Mouse (Mus musculus) adrenal gland, adult 18-20 months (tissue): ENCODE measurements around the gene Ptprc. TPM values are rescaled to one million over a fixed set of nuclear protein-coding genes. Genes with fewer than 3 reads are reported as not detected.
A peak's percentile ranks its signal among the peaks of the same experiment; 100 is the strongest.

ENCODE experiments used
- DNase-seq, 2 experiments: peaks; one replicate each; pipeline ENCODE4 v3.0.0; 2021 to 2022; ENCODE audit warnings: low spot score in 2 of 2
- long read RNA-seq, 2 experiments: library from polyadenylated mRNA; stranded (forward); transcript quantifications; one replicate each; pipeline ENCODE4 v2.0.0; 2021
- total RNA-seq, 2 experiments: library from RNA; stranded (reverse); gene quantifications; 1 replicate in 1 of 2; 2 replicates in 1 of 2; pipeline ENCODE4 v1.2.3; 2021

Gene Ptprc
- 10 to 100 TPM in 1 of 2 experiments, 1 to 10 TPM in 1; 7.2 to 11.9 TPM for total RNA-seq
- long read RNA-seq, experiment 1, full-length matches to known transcripts: 1 of 2 reads
- long read RNA-seq, experiment 1, partial matches to known transcripts: 1 of 2 reads
- long read RNA-seq, experiment 1, other reads (novel, unspliced or antisense): 0 of 2 reads
- long read RNA-seq, experiment 2, partial matches to known transcripts: 3 of 3 reads
- long read RNA-seq, experiment 2, other reads (novel, unspliced or antisense): 0 of 3 reads

DNA sequence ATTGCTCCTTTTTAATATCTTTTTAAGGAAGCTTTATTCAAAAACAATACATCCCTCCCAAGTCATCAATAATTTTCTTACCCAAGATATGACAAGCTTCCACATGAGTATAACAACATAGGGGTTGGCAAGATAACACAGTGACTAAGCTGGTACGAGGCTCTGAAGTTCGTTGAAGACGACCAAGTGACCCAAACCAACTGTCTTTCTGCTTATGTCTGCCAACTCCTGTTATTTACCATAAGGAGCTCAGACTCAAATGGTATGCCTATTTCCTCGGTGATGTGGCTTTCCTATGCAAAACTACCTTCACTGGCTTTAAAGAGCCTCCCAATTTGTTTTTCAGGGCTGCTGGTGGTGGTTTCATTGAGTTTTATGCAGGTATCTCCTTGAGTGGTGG is at the start of gene Ptprc:
TSS of gene Ptprc (minus strand) at position 215 of the 400 bp plus-strand sequence.
- no peak for DNase-seq

DNA sequence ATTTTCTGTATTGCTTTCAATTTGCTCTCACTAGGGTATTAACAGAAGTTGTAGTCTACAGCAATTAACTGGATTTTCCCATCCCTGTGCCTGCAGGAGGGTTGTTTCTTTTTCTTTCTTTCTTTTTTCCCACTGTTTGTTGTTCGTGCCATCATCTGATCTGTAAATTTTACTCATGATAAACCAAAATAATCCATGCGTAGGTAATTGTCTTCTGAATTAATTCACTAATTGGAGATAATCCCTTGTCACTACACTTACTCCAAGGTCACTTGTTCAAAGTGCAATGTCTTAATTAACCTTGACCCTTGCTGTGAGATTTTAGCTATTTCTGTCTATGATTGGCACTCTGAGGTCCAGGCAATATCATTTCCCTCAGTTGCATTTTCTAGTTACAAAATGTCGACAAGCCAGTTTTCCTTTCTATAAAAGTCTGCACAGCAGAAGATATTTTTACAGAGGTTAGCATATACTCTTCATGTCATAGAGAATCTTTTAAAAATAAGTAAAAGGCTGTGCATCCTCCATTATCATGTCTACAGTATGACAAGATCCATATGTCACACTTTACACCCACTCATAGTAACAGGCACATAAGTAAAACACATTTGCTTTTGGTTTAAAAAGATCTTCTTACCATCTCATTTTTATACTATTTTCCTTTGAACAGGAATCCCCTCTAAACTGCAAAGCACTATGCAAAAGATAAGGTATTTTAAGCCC is 39.4 kb upstream of the Ptprc start:
- no peak for DNase-seq

DNA sequence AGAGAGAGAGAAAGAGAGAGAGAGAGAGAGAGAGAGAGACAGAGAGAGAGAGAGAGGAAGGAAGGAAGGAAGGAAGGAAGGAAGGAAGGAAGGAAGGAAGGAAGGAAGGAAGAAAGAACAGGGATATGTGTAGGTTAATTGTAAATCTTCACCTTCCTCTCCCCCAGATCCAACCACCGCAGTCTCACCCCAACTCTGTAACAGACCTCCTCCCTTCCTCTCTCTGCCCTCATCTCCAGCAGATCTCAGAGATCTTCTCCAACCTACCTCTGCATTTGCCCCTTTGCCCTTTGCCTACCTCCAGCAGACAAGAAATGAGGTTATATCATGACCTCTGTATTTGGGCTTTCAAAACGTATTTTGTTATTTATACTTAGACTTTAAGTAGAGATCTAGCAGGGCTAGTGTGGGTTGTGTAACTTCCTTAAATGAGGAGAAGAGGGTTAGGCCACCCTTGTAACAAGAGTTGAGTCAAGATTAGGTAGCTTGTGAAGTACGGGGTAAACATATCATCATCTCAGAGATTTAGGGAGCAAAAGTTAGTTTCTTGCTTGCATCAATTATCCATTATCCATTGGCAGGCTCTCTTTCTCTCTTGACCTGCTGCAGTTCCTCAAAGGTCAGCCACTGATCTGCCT is 35.0 kb upstream of the Ptprc start:
- DNase-seq: no peak

DNA sequence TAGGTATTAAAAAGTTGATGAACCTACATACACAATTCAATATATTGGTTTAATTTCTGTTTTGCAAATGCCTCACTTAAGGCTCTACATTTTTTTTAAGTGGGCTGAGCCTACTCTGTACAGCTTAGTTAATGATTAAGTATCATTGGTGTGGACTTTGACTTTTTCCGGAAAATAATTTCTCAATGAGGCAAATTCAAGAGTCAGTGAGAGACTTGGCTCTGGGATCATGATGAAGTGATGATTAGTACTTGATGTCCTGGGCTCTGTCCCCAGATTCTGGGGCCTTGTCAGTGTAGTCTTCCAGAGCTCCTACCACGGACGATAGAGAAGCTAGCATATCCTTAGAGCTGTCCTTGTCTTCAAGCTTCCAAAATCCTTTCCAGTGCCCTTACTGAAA is 34.2 kb upstream of the Ptprc start:
- DNase-seq: no peak

DNA sequence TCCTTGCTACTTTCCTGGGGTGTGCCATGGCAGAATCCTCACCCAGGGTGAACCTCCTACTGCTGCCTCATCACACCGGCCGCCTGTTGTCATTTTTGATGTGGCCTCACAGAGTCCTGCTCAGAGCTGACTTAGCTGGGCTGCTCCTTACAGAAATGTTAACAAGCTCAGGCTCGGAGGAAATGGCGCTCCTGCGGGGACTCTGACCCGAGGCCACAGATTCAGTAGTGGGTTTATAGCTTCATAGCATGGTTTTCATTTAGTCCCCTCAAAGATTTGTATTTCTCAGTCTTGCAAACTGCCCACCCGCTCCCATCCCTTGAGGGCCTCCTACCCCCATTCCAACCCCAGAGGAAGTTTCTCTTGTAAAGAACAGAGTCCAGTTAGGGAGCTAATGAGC is 30.5 kb upstream of the Ptprc start:
- DNase-seq: no peak

DNA sequence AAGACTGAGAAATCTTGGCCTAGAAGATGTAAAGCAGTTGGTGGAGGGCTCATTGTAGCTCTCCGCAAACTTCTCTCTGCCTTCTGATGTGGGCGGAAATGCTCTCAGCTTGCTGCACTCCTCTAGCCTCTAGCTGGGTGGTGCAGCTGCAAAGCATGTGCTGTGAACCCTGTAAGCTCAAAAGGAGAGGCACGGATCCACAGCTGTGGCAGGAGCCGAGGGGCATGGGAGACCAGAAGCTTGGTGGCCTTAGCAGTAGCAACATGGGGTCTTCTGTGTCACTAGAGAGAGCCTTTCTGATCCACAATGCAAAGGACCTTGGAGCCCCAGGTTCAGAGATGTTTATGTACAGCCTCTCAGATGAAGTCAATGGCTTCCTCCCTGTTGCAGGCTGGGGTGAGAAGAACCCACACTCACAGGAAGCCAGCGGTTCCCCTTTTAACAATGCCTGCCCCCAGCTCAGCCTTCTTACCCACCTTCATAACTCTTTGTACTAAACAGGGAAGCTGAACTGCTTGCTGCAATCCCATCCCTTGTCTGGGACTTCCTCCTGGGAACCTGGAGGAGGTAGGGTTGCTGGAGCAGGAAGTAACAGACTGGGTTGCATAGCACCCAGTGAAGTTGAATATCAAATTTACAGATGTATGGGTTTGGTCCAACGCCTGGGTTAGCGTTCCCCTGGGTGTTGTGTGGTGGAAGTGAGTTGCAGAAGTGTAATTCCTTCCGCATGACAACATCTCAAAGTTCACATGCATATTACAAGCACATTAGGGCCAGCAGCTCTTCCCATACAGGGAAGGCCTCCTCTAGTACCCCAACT is 16.4 kb upstream of the Ptprc start:
- peak in 1 of 2 experiments; percentile 18 for DNase-seq

DNA sequence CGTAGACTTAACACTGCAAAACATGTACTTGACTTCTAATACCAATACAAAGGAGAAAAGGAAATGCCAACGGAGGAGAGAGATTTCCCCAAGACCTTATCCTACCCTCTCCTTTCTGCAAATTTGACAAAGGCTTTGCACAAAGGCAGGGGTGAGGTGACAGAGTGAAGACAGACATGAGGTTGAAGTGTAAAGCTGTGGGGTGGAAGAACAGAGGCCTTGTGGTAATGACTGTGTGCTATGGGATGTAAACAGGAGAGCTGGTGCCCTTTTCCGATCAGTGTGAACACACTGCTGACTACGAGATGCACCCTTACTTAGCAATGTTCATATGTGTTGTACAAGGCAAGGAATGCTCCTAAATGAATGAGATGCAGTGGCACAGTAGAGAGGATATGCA is 12.6 kb upstream of the Ptprc start:
- DNase-seq: no peak

DNA sequence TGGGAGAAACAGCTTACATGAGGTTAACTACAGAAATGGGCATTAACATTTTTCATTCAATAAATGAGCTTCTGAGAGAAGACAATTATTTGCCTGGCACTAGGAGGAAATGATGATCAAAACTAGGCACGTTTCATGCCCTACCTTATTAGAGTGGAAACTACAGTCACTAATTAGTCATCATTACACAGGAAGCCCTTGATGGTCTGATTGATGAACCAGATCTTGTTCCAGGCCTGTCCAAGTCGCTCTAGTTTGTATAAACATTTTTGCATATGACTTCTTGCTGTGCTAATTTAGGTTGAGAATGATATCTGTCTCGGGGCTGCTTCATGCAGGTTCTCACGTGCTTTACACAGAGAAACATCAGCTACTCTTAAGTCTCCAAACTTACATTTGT is 10.4 kb upstream of the Ptprc start:
- DNase-seq: no peak

DNA sequence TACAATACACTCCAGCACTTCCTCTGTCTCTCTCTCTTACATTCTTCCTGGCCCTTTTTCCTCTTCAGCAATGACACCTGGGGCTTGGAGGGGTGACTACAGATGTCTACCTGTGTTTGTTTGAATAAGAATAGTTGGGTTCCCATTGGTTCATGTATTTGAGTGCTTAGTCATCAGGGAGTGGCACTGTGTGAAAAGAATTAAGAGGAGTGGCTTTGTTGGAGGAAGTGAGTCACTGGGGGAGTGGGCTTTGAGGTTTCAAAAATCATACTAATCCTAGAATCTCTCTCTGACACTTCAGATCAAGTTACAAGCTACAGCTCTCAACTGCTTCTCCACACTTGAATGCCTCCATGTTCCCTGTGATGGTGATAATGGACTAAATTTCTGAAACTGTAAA is 4.6 kb upstream of the Ptprc start:
- no peak for DNase-seq

DNA sequence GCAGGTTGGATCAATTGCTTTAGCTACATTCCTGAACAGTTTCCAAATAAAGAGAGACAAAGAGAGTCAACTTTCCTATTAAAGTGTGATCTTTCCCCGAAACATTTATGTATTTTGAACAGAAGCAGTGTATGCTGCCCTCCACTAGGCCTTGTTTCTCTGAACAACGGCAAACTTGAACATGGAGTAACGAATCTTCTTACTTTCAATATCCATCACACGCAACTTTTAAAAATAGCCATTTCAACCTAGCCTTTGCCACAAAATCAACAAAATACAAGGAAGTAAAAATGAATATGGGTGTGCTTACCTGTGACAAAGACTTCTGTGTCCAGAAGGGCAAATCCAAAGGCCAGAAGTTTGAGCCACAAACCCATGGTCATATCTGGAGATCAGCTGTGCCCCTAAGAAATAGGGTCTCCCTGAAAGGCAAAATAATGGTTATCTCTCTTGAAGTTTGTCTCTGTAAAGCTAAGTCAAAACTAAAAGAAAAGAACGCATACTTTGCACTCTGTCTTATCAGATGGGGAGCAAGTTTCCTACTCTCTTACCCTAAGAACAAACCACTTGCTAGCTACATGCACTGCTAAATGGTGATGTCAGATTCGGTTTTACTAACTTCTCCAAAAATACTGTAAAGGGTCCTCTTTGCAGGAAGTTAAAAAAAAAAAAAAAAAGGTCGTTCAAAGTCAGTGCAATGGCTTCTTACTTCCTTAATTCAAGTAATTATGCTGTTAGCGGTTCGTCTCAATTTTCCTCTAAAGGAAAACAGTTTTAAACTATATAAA is 609 bp downstream of the Ptprc start:
- DNase-seq: no peak

DNA sequence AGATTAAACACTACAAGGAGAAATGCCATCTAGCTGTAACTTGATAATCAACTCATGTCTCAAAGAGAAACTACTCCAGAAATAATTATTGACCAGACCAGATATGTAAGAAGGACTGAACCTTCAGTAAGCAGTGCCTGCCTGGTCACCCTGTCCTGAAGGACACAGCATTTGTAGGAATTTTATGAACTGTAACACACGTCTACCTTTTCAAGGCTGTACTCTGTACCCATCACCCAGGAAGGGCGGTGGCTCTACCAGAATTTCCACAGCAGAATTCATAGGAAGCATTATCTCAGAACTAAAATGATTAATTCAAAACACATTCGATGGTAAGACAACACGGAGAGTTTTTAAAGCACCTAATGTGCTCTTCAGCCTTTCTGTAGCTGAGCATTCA is 1.4 kb downstream of the Ptprc start:
- DNase-seq: no peak

DNA sequence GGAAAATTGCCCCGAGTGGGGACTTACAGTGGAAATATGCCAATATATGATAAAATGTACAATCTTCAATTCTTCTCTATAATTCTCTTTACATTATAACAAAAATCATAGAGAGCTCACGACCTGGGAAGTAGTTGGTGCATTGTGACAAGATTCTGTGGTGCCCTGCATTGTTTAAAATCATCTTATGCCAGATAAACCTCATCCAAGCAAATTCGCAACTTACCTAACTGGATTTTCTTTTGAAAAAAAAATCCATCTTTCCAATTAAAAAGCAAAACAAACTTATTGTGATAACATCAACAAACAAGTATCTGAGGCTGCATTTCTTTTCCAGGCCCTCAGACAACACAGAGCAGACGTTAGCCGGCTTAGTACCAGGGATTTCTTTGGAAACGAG is 1.8 kb downstream of the Ptprc start:
- no peak for DNase-seq

DNA sequence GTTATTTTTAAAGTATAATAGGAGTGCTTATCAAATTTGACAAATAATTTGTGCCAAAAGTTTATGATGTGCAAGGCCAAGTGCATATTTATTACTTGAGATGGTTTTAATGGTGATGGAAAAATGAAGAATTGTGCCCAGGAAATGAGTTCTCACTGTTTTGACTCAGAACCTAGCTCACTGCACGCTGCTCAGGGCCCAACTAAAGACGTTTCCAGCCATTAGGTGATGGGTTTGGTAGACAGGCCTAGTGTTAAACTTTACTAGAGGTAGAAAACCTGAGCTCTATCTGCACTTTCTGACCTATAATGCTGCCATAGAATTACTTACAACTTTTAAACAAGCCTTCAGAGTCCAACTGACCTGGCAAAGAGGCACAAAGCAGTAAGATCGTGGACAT is 3.0 kb downstream of the Ptprc start:
- no peak for DNase-seq

DNA sequence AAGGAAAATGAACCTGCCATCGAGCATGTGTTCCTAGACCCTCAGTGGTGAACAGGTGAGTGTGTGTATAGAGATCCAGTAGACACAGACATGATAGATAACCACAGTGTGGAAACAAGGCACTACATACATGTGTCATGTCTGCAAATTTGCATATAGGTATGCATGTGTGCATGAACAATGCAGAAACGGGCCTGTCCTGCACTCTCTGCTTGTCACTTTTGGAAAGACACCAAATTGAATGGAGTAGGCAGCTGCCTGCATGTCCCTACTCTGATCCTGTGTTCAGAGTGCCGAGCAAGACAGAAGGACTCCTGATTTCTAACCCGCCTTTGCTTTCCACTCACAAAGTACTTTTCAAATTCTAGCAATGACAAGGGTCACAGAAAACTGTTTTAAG is 3.4 kb downstream of the Ptprc start:
- DNase-seq: no peak

DNA sequence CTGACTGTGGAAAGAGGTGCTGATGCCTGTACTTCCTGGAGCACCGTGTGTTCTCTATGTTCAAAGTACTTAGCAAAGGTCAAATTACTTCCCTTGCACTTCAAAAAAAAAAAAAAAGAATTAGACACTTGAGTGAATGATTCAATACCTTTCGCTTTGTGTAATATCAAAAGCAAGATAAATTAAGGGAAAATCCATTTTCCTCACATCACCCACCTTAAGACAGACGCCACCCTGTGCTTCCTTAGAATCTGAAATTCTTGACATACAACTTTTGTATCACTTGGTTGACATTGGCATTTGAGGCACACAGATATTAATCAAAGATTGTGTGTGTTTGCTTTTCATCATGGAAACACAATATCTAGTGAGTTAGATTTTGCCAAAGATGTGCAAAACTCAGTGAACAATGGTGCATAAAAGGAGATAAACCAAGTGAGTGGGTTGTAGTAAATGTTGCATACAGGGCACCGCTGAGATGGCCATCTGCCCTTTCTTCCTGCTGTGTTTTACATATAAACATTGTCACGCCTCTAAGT is 9.2 kb downstream of the Ptprc start:
- no peak for DNase-seq

DNA sequence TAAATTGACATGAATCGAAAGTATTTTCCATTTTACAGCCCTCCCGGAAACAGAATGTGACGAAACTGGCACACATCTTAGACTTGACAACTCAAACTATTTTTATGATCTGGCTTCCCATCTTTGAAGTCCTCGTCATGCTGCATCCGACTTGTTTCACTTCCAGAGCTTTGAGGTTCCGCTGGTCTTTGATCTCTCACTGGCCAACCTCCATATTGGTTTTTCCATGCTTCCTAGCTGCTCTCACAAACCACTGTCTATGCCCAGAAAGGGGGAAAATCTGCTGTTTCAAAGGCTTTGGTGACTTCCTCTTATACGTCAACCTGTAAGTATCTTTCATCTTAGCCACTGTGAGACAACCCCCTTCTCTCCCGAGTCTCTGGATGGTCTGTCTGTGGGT is 12.9 kb downstream of the Ptprc start:
- DNase-seq: no peak

DNA sequence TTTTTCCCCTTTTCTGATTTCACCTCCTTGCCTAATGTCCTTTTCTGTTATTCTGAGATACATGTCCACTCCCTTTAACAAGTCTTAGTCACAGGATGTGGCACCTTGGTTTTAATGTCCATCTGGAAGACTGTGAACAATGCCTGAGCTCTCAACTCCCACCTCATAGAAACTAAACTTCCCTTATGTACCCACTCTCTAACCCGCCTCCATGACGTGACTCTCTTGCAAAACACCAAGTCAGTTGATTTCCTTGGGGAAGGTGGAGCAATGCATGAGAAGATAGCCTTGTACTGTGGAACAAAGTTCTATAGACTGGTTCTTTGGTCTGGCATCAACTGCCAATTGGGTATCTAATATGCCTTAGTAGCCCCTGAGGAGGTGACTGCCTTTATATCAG is 16.6 kb downstream of the Ptprc start:
- no peak for DNase-seq

DNA sequence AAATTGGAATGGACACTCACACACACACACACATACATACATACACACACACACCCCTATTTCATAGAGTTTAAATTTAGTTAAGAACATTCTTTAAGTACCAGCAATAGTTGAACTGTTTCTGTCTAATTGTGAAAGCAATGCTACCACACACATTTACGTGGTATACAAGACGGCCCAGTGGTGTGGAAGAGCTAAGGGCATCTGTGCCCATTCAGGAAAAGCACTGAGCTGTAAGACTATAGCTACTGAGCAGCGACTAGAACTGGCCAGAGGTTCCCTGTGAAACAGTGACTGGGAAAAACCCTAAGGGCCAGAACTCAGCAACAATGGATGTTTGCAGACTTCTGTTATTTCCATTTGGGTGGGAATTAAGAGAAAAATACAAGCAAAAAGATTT is 17.3 kb downstream of the Ptprc start:
- DNase-seq: no peak

DNA sequence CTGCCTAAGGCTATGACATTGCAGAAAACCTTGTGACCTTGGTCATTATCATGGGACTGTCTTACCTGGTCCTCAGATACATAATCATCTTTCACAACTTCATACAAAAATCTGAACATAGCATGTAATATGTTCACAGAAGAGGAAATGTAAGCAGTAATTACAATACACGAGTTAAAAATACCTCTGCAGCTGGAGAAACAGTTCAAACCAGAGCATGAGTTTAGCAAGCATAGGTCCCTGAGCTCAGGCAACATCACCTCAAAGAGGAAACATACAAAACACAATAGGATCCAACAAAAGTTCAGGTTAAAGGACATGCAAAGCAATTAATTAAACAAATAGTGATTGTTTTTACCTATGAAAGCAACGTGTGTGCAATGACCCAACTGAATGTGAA is 17.8 kb downstream of the Ptprc start:
- no peak for DNase-seq

DNA sequence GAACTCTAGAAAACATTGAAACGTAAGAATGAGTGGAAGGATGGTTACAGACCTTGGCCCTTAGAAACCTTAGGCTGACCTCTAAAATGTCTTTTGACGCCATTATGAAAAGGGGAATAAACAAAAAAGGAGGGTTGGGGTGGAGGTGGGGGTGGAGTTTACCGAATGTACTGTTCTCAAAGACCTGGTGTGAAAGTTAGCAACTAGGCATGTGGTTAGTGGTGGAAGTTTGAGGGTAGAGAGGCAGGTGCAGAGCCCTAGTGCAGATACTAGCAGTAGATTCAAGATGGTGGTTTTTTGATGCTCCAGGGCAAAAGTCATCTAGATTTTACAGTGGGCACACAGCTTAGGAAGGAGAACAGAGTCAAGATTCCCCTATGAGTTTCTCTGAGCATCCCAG is 18.5 kb downstream of the Ptprc start:
- no peak for DNase-seq
